10 mouse cellular contexts compared by ENCODE assay signal in the genomic region with DNA sequence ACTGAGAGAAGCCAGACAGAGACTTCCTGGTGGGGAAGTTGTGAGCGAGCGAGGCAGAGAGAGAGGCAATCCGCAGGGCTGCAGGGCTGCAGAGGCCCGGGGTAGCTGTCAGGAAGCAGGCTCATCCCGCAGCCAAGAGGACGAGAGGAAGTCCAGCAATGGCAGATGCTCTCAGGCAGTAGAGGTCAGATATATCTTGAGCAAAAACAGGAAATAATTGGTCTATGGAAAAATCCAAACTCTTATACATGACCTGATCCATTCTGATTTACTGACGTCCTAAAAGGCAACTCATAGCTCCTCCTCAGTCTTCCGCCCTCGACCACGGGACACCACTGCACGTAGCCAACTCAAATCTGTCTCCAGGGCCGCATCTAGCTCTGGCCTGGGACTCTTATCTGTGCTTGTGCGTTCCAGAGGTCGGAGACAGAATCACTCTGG. TPM values are rescaled to one million over a fixed set of nuclear protein-coding genes. Genes with fewer than 3 reads are reported as not detected.
DNase-seq lines count a peak whose midpoint lies in the region; ATAC-seq lines count a peak whose summit lies in the region.
"Had no signal": no experiment of that assay in that cellular context is flagged by ENCODE, and none has a peak within 500 bp of the region (broad histone marks: within the 10 kb centered on the region; RNA-seq: fewer than 3 reads in every experiment).

No protein-coding gene starts in this region.

- no peaks in the 10 kb centered on the region for H3K9me3 ChIP-seq in kidney, embryonic 15.5 days (replicated peaks)

- no peak overlapping the region for H3K9ac ChIP-seq in kidney, embryonic 15.5 days

- H3K4me2 ChIP-seq in kidney, embryonic 15.5 days: 0 out of 2 replicates have a peak overlapping the region, but pooled peaks have one; percentile 8

- H3K4me3 ChIP-seq in kidney, embryonic 15.5 days (replicated peaks): no peak overlapping the region

- peaks cover 45% of the 10 kb centered on the region for H3K4me1 ChIP-seq in kidney, embryonic 15.5 days

- no peaks in the 10 kb centered on the region for H3K27me3 ChIP-seq in kidney, embryonic 15.5 days

- H3K27ac ChIP-seq in kidney, embryonic 15.5 days: peak overlapping the region; percentile 84

- DNase-seq in gastrocnemius, postnatal 10 days: peak; percentile 26
- no peak for DNase-seq in gastrocnemius, adult 8-10 months (ENCODE audit: low spot score in 2 of 2)
- peak; percentile 63 to 74 for DNase-seq in heart, adult 18-20 months
- peak; percentile 60 to 66 for DNase-seq in lung, postnatal 4 days
- no peak for DNase-seq in right cerebral cortex, postnatal 14 days
- DNase-seq in cerebellum, adult 18-20 months: no peak
- no peak for DNase-seq in cerebellum, adult 9-11 months
- DNase-seq: cerebellum, postnatal 14 days had no signal

- peak; percentile 46 for ATAC-seq in kidney, embryonic 15.5 days (replicated peaks; ENCODE audit: low FRiP score)

- H3K36me3 ChIP-seq in kidney, embryonic 15.5 days: peaks cover 16% of the 10 kb centered on the region; the same call in 1 of the 2 replicates

- WGBS in kidney, embryonic 15.5 days: 41% methylated on average over 14 of the region's 14 CpGs

RNA-seq across cellular contexts. Expression of gene Stx2, which starts 5.8 kb away (rescaled TPM):
- 10 to 100 TPM; 11.5 to 15.3 TPM for total RNA-seq in gastrocnemius, postnatal 10 days (2021)
- total RNA-seq in gastrocnemius, adult 8-10 months (2022): 1 to 10 TPM; 3.0 to 6.3 (median 5.8) TPM
- 10 to 100 TPM; 10.5 to 13.4 TPM for total RNA-seq in heart, adult 18-20 months (2021)
- polyA plus RNA-seq in kidney, embryonic 15.5 days (2015; fragmentation: Nextera tagmentation; extraction: Ambion mirVana): 35.0 and 36.6 TPM in 2 replicates

RNA-seq across cellular contexts. Expression of gene Ran, which starts 17.3 kb away (rescaled TPM):
- total RNA-seq in gastrocnemius, postnatal 10 days (2021): 10 to 100 TPM; 88.5 to 91.3 TPM
- total RNA-seq in gastrocnemius, adult 8-10 months (2022): 10 to 100 TPM; 78.9 to 95.9 (median 82.7) TPM
- 100 to 1,000 TPM in 1 of 2 experiments, 10 to 100 TPM in 1; 99.7 to 125 TPM for total RNA-seq in heart, adult 18-20 months (2021)
- 657 and 728 TPM in 2 replicates for polyA plus RNA-seq in kidney, embryonic 15.5 days (2015; fragmentation: Nextera tagmentation; extraction: Ambion mirVana)

RNA-seq across cellular contexts. Expression of gene Rimbp2, which starts 49.3 kb away (rescaled TPM):
- under 1 TPM; 0.07 to 0.25 TPM for total RNA-seq in gastrocnemius, postnatal 10 days (2021)
- under 1 TPM in 1 of 4 experiments, not detected in 3; 0.12 TPM for total RNA-seq in gastrocnemius, adult 8-10 months (2022)
- total RNA-seq in heart, adult 18-20 months (2021): not detected
- polyA plus RNA-seq in kidney, embryonic 15.5 days (2015; fragmentation: Nextera tagmentation; extraction: Ambion mirVana): 0.05 and 0.36 TPM in 2 replicates
- total RNA-seq: CH12.LX had no signal

Comparison
In these comparisons a context has a peak if more than half of its experiments do, and no peak if none do; other contexts are left out.
1. DNase-seq: peak in gastrocnemius, postnatal 10 days (single experiment), heart, adult 18-20 months (2 of 2) and lung, postnatal 4 days (2 of 2); none in gastrocnemius, adult 8-10 months (0 of 2), right cerebral cortex, postnatal 14 days (single experiment), cerebellum, adult 18-20 months (0 of 2) and cerebellum, adult 9-11 months (single experiment).